In the genomic region with DNA sequence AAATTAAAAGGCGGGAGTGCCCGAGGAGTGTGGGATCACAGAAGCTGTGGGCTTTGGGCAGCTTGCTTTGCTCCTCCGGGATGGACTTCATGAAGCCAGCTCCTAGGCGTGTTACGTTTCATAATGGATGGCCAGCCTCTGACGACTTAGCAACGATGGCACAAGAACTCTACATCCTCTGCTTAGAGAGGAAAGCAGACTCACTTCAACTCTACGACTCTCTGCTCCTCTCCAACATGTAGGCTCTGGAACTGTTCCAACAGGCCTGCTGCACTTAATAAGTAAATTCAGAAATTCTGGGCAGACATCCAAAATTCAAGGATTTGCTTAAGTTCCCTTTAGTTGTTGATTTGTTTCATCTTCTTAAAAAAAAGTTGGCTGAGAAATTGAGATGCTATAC, we compare ENCODE assay signal across 10 mouse cellular contexts.
DNase-seq lines count a peak whose midpoint lies in the region; ATAC-seq and TF ChIP-seq lines count a peak whose summit lies in the region.
"Had no signal": no experiment of that assay in that cellular context is flagged by ENCODE, and none has a peak within 500 bp of the region (broad histone marks: within the 10 kb centered on the region; RNA-seq: fewer than 3 reads in every experiment).

No protein-coding gene starts in this region.

- TF ChIP-seq CTCF in kidney, adult 2 months (conservative IDR thresholded peaks at IDR 0.05; ENCODE audit: insufficient read depth, insufficient read length, low read depth, low read length) = no peak
- TF ChIP-seq CTCF in Patski (IDR thresholded peaks at IDR 0.05) = no peak

- POLR2A ChIA-PET in Patski (lab: Charles Lee) = no interaction called here

- H3K4me3 ChIP-seq in kidney, adult 2 months (ENCODE audit: insufficient read depth, low read depth, low read length) = no peak overlapping the region
- H3K4me3 ChIP-seq: liver, embryonic 12.5 days had no signal

- no peak for TF ChIP-seq POLR2A in kidney, adult 2 months (IDR thresholded peaks at IDR 0.05; ENCODE audit: low read depth, low read length)

- no peak overlapping the region for H3K27ac ChIP-seq in kidney, adult 2 months (ENCODE audit: insufficient read depth, low read depth, low read length)
- H3K27ac ChIP-seq: liver, embryonic 12.5 days had no signal

- DNase-seq in adrenal gland, adult 2 months = peak; percentile 9
- no peak for DNase-seq in adrenal gland, adult 18-20 months (ENCODE audit: low spot score in 2 of 2)
- peak; percentile 51 for DNase-seq in kidney, adult 2 months
- DNase-seq in kidney, adult 8-10 months = no peak
- peak; percentile 35 for DNase-seq in Patski (ENCODE audit: low read depth, low spot score)
- DNase-seq in kidney, postnatal 4 days = peak; percentile 36 to 42
- no peak for DNase-seq in thymus, postnatal 10 days (ENCODE audit: low spot score in 2 of 2)
- DNase-seq in frontal cortex, postnatal 10 days (ENCODE audit: low spot score in 2 of 2) = no peak
- DNase-seq: adrenal gland, postnatal 14 days had no signal

- H3K36me3 ChIP-seq in kidney, adult 2 months (ENCODE audit: control insufficient read depth, insufficient read depth, low read length) = no peaks in the 10 kb centered on the region; the same call in 1 of the 2 replicates
- H3K36me3 ChIP-seq: liver, embryonic 12.5 days had no signal

- CTCF ChIA-PET in Patski (lab: Charles Lee) = no interaction called here

- 39% methylated on average over 8 of the region's 8 CpGs for WGBS in kidney, adult 2 months

- no peaks in the 10 kb centered on the region for H3K27me3 ChIP-seq in kidney, adult 2 months (replicated peaks; ENCODE audit: control insufficient read depth, insufficient read depth, low read length)
- H3K27me3 ChIP-seq in Patski = no peaks in the 10 kb centered on the region
- H3K27me3 ChIP-seq: liver, embryonic 12.5 days had no signal

- in situ Hi-C loops in Patski (cut with MboI; ENCODE audit: low pct_unique_long_range_greater_than_20kb) = loop anchor here (25.0 kb wide), 1 partner anchor 1152 kb away; no protein-coding TSS in a partner anchor

- H3K4me1 ChIP-seq in kidney, adult 2 months (ENCODE audit: control insufficient read depth, insufficient read depth, low read length) = no peaks in the 10 kb centered on the region
- H3K4me1 ChIP-seq: liver, embryonic 12.5 days had no signal

- ATAC-seq in Patski = no peak
- ATAC-seq: liver, embryonic 12.5 days had no signal

Comparison
In these comparisons a context has a peak if more than half of its experiments do, and no peak if none do; other contexts are left out.
1. DNase-seq: peak in adrenal gland, adult 2 months (single experiment), kidney, adult 2 months (single experiment), Patski (single experiment) and kidney, postnatal 4 days (2 of 2); none in adrenal gland, adult 18-20 months (0 of 2), kidney, adult 8-10 months (0 of 2), thymus, postnatal 10 days (0 of 2) and frontal cortex, postnatal 10 days (0 of 2).